Mouse (Mus musculus): Measurements from ENCODE around the gene Zp3.

DNA sequence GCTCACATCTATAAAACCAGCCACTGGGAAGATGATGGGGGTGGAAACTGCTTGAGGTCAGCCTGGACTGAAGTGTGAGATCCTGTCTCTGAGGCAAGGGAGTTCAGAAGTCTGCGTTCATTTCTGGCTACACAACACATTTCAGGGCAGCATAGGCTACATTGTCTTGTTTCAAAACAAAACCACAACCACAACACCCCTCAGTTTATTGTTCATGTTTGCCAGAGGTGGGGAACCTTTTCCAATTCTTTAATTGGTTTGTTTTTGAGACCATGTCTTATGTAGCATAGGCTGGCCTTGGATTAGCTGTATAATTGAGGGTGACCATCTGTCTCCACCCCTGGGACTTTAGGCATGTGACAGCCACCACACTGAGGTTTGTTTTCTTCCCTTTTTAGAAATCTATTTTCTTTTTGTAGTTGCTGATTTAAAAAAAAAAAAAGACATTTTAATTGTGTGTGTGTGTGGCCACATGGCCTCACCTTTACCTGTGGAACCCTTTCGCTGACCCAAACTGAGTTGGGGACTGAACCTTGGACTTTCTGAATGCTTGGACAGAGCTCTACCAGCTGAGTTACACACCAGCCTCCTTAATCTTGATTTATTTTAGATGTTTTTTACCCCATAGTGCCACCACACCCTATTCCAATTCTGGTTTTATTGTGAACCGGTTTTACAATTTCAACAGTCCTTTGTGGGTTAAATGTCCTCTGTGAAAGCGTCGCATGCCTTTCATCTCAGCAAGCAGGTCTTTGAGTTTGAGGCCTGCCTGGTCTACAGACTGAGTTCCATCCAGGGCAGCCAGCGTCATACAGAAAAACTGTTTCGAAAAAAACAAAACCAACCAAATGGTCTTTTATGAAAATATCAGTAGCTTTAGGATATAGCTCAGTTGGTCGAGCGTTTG lies 23.3 kb upstream of the Zp3 start:
- no peak for TF ChIP-seq CTCF (IDR thresholded peaks at IDR 0.05; ENCODE audit: borderline replicate concordance, extremely low read depth, insufficient read depth, insufficient read length)
- no peak for TF ChIP-seq POLR2A (IDR thresholded peaks at IDR 0.05; ENCODE audit: borderline replicate concordance, extremely low read depth, insufficient read depth, insufficient read length, poor library complexity, severe bottlenecking)
